Mouse (Mus musculus) induced T-regulatory cell, adult 2 months (primary cell): ENCODE data around the gene Trip11.

Experiments used
- DNase-seq: peaks from one replicate; pipeline ENCODE4 v3.0.0-alpha.2; 2012; ENCODE audit warnings: low read depth

Trip11 gene

GRCm38 (mm10) chr12:101897113-101897512, 16.0 kb downstream of the Trip11 start:
- DNase-seq = peak; percentile 85

GRCm38 (mm10) chr12:101893296-101893695, 19.8 kb downstream of the Trip11 start:
- no peak for DNase-seq

- no peak for DNase-seq
Measured at GRCm38 (mm10) chr12:101892832-101893231, 20.2 kb downstream of the Trip11 start.

- DNase-seq = no peak
Measured at GRCm38 (mm10) chr12:101891066-101891465, 22.0 kb downstream of the Trip11 start.

- DNase-seq = no peak
Measured at GRCm38 (mm10) chr12:101889351-101889750, 23.7 kb downstream of the Trip11 start.

GRCm38 (mm10) chr12:101888312-101888711, 24.8 kb downstream of the Trip11 start:
- DNase-seq = no peak

GRCm38 (mm10) chr12:101884926-101885325, 28.1 kb downstream of the Trip11 start:
- DNase-seq = no peak

GRCm38 (mm10) chr12:101876374-101876773, 36.7 kb downstream of the Trip11 start:
- DNase-seq = no peak

GRCm38 (mm10) chr12:101875107-101875506, 38.0 kb downstream of the Trip11 start:
- DNase-seq = peak; percentile 62

- no peak for DNase-seq
Measured at GRCm38 (mm10) chr12:101862286-101862964, 50.6 kb downstream of the Trip11 start.

GRCm38 (mm10) chr12:101860256-101860655, 52.8 kb downstream of the Trip11 start:
- DNase-seq = no peak

GRCm38 (mm10) chr12:101858011-101858410, 55.1 kb downstream of the Trip11 start:
- no peak for DNase-seq

- no peak for DNase-seq
Measured at GRCm38 (mm10) chr12:101854336-101854735, 58.7 kb downstream of the Trip11 start.

- DNase-seq = no peak
Measured at GRCm38 (mm10) chr12:101851846-101852564, 61.1 kb downstream of the Trip11 start.

- DNase-seq = no peak
Measured at GRCm38 (mm10) chr12:101851314-101851713, 61.8 kb downstream of the Trip11 start.

- no peak for DNase-seq
Measured at GRCm38 (mm10) chr12:101836546-101837274, 76.4 kb downstream of the Trip11 start.

- no peak for DNase-seq
Measured at GRCm38 (mm10) chr12:101834715-101835114, 78.4 kb downstream of the Trip11 start.

GRCm38 (mm10) chr12:101833776-101834175, 79.3 kb downstream of the Trip11 start:
- no peak for DNase-seq

GRCm38 (mm10) chr12:101833115-101833506, 80.0 kb downstream of the Trip11 start:
- DNase-seq = no peak

- no peak for DNase-seq
Measured at GRCm38 (mm10) chr12:101832179-101833114, 80.6 kb downstream of the Trip11 start.

GRCm38 (mm10) chr12:101831221-101831620, 81.8 kb downstream of the Trip11 start:
- DNase-seq = no peak

- no peak for DNase-seq
Measured at GRCm38 (mm10) chr12:101823161-101823560, 89.9 kb downstream of the Trip11 start.
